Mouse (Mus musculus) stomach, embryonic 14.5 days (tissue): ENCODE measurements at regions not wholly inside any gene's neighbourhood (a gene's known extent, or its start where the extent isn't known, plus 50 kb on each side); places are given as distances from the start of the nearest gene placed in this dataset.

Experiments
- ATAC-seq: fragments of 200-750 bp; cut with Nextera tagmentation; 2 replicates; pipeline ENCODE4 v1.8.0; 2017; ENCODE audit warnings: low read depth, moderate TSS enrichment; ENCODE audit not compliant: insufficient number of reproducible peaks, insufficient read depth, low FRiP score
- H3K27ac ChIP-seq: fragments of 300-500 bp; sonication (generic); 2 replicates; pipeline ENCODE4 v1.5.1; 2014; ENCODE audit warnings: mild to moderate bottlenecking, low read length, moderate library complexity, mixed read lengths
- H3K27me3 ChIP-seq: fragments of 300-500 bp; sonication (generic); 2 replicates; pipeline ENCODE4 v1.6.1; 2014; ENCODE audit warnings: low read length, control low read depth, mixed read lengths; ENCODE audit not compliant: control insufficient read depth, insufficient read depth
- H3K36me3 ChIP-seq: fragments of 300-500 bp; sonication (generic); 2 replicates; pipeline ENCODE4 v1.6.1; 2014; ENCODE audit warnings: mild to moderate bottlenecking, control low read depth, low read length, moderate library complexity, mixed read lengths; ENCODE audit not compliant: control insufficient read depth, insufficient read depth
- H3K4me1 ChIP-seq: fragments of 300-500 bp; sonication (generic); 2 replicates; pipeline ENCODE4 v1.6.1; 2014; ENCODE audit warnings: low read length, control low read depth, mixed read lengths; ENCODE audit not compliant: control insufficient read depth, insufficient read depth
- H3K4me2 ChIP-seq: fragments of 300-500 bp; sonication (generic); replicated peaks from 2 replicates; pipeline ENCODE4 v1.6.1; 2014; ENCODE audit warnings: low read depth, low read length, control low read depth
- H3K4me3 ChIP-seq: fragments of 300-500 bp; sonication (generic); 2 replicates; pipeline ENCODE4 v1.5.1; 2014; ENCODE audit warnings: low read depth, low read length, control low read depth
- H3K9ac ChIP-seq: fragments of 300-500 bp; sonication (generic); replicated peaks from 2 replicates; pipeline ENCODE4 v1.6.1; 2014; ENCODE audit warnings: low read depth, mild to moderate bottlenecking, control low read depth, low read length, moderate library complexity, mixed read lengths
- H3K9me3 ChIP-seq: fragments of 300-500 bp; sonication (generic); 2 replicates; pipeline ENCODE4 v1.6.1; 2016; ENCODE audit warnings: low read depth, low read length, control low read depth; ENCODE audit not compliant: control insufficient read depth
- WGBS: fragments of 180-500 bp; shearing (Covaris S2); extraction: QIAGEN DNeasy Blood & Tissue Kit; methylation state at CpG from one replicate; pipeline ENCODE4 v1.1.7; 2014; 5-methylcytosine and 5-hydroxymethylcytosine counted together

DNA sequence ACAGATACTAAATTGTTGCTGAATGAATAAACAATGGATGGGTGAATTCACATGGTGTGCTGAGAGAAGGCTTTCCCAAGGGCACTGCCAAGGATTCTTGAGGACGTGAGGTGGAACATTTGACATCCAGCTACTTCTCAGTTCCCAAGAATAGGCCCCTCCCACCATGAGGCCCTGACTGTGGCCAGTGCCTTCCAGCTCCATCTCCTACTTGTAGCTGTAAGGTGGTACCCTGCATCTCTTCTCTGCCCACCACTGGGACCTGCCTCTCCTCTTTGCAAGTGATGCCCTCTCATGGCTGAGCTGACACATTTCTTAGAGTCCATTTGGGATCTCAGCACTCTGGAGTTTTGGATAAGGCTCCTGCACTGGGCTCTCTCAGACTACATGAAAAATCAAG lies 56.3 kb upstream of the Gm11983 start:
- H3K4me3 ChIP-seq: no peak overlapping the region
- no peak for ATAC-seq
- H3K4me1 ChIP-seq: peaks cover 3% of the 10 kb centered on the region; the same call in 1 of the 2 replicates

DNA sequence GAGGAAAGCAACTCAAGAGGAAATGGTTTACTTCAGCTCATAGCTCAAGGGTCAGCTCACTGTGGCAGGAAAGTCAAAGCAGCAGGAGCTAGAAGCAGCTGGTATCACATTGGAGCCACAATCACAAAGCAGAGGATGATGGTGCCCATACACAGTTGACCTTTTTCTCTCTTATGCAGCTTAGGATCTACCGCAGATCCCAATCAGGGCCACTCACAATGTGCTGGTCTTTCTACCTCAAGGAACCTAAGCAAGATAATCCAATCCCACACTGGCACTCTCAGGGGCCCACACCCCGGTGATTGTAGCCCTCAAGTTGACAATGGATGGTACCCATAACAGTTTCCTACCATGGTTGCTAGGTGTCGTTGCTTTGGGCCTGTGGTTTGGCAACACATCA lies 55.6 kb upstream of the Gm11983 start:
- Histone ChIP-seq H3K4me1 (peaks cover 3% of the 10 kb centered on the region; the same call in 1 of the 2 replicates), H3K9me3 (no peaks in the 10 kb centered on the region), H3K9ac (no peak overlapping the region), H3K4me2 (no peak overlapping the region), H3K27ac (no peak overlapping the region), H3K4me3 (no peak overlapping the region), H3K36me3 (no peaks in the 10 kb centered on the region), H3K27me3 (no peaks in the 10 kb centered on the region)
- 91% methylated on average over 3 of the region's 3 CpGs for WGBS
- ATAC-seq: no peak

More for the DNA sequence above, 56.3 kb upstream of the Gm11983 start:
- Histone ChIP-seq H3K27me3 (no peaks in the 10 kb centered on the region), H3K27ac (no peak overlapping the region), H3K9ac (no peak overlapping the region), H3K4me2 (no peak overlapping the region), H3K36me3 (no peaks in the 10 kb centered on the region), H3K9me3 (no peaks in the 10 kb centered on the region)
- WGBS: 88% methylated on average over 1 of the region's 1 CpGs

DNA sequence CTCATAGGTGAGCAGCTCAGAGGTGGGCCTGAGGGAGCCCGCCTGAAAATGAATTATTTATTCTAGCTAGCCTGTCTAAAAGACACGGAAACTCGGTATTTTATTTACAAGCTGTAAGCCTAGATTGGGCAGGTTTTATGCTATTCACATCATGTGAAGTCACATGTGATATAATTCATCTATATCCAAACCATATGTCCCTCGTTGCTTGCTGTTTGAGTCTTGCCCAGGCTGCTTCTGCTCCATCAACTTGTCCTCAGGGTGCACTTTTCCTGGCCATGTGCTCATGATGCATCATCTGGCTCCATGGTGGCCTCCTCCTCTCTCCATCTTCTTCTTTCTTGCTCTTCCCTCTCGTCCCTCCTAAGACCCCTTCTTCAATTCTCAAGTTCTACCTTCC lies 53.0 kb upstream of the Gm11983 start:
- peaks cover 3% of the 10 kb centered on the region; the same call in 1 of the 2 replicates for H3K4me1 ChIP-seq
- no peak for ATAC-seq
- no peaks in the 10 kb centered on the region for H3K9me3 ChIP-seq
- H3K9ac ChIP-seq: no peak overlapping the region
- no peaks in the 10 kb centered on the region for H3K36me3 ChIP-seq
- no peak overlapping the region for H3K4me3 ChIP-seq
- no peak overlapping the region for H3K4me2 ChIP-seq
- WGBS: 74% methylated on average over 5 of the region's 5 CpGs
- no peak overlapping the region for H3K27ac ChIP-seq
- no peaks in the 10 kb centered on the region for H3K27me3 ChIP-seq

DNA sequence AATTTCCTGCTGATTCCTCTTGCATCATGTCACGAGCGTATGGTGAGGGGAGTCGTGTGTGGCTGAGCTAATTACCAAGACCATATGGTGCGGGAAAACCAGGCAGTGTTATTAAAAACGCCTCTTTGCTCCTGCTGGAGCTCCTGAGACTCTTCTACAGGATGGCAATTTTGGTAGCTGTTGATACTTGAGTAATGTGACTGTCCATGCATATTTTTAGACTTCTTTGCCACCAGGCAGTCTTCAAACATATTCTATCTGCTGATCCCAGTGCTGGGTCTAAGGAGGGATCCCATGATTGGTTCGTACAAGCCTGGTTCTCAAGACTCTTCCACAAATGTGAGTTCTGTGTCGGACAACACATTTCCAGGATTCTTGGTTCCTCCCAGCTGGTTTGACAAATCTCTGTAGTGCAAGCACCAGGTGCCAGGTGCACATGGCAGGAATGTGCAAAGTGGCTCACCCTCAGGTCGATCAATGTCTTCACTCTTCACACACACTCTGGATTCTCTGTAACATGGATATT lies 52.3 kb upstream of the Gm11983 start:
- H3K27me3 ChIP-seq: no peaks in the 10 kb centered on the region
- H3K4me2 ChIP-seq: no peak overlapping the region
- WGBS: 59% methylated on average over 8 of the region's 8 CpGs
- no peak overlapping the region for H3K9ac ChIP-seq
- H3K36me3 ChIP-seq: no peaks in the 10 kb centered on the region
- no peaks in the 10 kb centered on the region; the same call in 1 of the 2 replicates for H3K4me1 ChIP-seq
- no peak overlapping the region for H3K4me3 ChIP-seq
- no peak for ATAC-seq
- H3K27ac ChIP-seq: no peak overlapping the region
- H3K9me3 ChIP-seq: no peaks in the 10 kb centered on the region

DNA sequence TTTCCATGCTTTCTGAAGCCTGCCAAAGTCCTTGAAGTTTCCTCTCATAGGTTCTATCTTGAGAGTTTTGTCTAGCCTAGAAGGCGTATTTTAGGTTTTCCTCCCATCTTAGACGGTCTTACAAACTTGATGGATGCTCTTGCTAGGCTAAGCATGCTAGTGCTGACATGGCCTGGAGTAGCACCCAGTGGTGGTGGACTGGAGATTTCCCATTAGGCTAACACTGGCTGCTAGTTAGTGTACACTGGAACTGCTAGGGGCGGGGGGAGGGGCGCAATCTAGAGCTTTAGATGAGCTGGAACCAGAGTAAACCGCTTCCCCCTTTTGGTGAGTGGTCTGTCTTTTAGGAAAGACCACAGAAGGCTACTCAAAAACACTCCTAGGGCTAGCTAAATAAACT lies 51.7 kb upstream of the Gm11983 start:
- Histone ChIP-seq H3K4me2 (no peak overlapping the region), H3K9me3 (no peaks in the 10 kb centered on the region), H3K4me1 (no peaks in the 10 kb centered on the region; the same call in 1 of the 2 replicates), H3K27me3 (no peaks in the 10 kb centered on the region), H3K27ac (no peak overlapping the region), H3K36me3 (no peaks in the 10 kb centered on the region), H3K4me3 (no peak overlapping the region), H3K9ac (no peak overlapping the region)
- no peak for ATAC-seq
- 89% methylated on average over 5 of the region's 5 CpGs for WGBS
